Mouse (Mus musculus): ENCODE measurements around the gene Mrpl40.
A peak's percentile ranks its signal among the peaks of the same experiment; 100 is the strongest.
"Not testable (repeated sequence)": the region's sequence is repeated elsewhere in the genome, so short reads cannot be mapped to it uniquely, and the experiment has no call there.

The Mrpl40 gene

DNA sequence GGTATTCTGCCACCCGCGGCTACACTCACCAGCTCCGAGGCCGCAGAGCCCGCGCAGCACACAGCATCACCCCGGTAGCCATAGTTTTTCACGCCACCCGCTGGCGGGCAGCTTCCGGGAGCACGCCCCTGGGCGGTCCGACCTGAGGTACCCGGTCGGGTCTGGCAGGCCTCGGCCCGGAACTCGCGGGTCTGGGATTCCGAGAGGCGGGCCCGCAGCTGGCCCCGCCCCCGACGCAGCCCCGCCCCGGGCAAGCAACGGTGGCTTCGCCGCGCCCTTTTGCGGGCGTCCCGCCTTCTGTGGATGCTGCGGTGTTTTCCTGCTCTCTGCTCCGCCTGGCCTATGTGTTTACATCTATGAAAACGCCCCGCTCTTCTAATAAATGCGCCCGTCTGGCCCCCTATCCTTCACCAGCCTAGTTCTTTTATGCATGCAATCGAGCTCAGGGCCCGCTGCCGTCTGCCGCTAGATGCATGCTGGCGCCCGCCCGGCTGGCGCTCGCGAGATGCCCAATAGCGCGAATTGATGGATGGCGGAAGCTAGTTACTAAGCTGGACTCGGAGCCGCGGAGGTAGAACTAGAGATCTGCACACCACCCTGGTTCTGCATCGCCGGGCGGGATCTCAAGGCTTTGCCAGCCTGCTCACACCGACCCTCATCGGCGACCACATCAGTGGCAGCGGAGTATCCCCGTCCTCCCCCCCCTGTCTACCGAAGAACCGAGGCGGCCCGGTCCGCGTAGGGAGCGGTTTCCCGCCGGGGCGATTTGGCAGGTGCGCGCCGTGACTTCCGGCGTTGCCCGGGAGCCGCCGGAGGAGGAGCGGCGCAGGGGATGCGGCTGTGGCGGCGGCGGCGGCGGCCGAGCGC is at the start of gene Mrpl40, which contains the start of gene Hira:
Mrpl40 (minus strand) TSS at position 421 of the 867 bp plus-strand sequence.
Hira (plus strand) TSS at position 596 of the 867 bp plus-strand sequence.
- DNase-seq (ENCODE audit: low read depth in 1 of 2, low spot score in 2 of 2), result peak; percentile 86 to 89

DNA sequence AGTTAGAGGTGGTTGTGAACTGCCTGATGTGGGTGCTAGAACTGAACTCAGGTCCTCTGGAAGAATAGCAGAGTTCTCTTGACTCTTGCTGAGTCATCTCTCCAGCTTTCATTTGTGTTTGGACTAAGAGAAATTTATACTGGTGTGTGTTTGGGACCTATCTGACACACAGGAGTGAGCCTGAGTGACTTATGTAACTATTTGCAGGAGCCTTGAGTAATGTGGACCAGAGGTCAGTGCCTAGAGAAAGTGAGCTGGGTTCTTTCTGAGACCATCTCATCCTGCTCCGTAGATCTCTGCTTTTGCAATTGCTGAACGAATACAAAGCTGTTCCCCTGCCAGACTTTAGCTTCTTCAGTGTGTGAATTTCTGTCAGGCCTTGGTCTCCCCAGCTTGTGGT is 45.1 kb upstream of the Mrpl40 start:
- DNase-seq (ENCODE audit: low read depth in 1 of 2, low spot score in 2 of 2), result no peak

DNA sequence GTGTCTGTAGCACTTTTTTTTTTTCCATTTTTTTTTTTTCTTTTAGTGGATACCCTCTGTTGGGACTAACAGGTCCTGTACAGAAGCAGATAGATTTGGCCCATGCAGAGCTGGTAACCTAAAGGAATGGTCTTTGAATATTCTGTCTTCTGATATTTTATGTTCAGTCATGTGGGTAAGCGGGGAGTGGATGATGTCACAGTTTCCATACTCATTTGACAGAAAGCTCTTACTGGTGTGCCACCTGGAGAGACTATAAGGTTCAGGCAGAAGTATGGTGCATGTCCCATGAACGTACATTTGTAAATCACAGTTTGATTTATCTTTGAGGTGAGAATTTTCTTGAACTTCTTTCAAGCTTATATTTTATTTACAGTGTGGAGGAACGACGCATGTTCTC is 39.4 kb upstream of the Mrpl40 start:
- DNase-seq (ENCODE audit: low read depth in 1 of 2, low spot score in 2 of 2), result no peak

DNA sequence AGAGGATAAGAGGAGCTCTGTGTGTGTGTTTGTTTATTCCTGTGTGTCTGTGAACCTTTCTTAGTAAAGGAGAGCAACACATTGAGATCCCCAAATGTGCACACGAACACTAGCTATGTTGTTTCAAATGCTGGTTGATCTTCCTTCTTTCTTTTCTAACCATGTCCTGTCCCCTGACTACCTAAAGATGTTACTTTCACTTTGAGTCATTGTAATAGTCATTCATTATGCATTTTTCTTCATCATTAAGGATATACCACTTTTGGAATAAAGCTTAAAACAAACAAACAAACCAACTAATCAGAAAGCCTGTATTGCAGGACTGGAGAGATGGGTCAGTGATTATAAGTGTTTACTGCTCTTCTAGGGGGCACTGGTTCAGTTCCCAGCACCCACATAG is 29.0 kb upstream of the Mrpl40 start:
- no peak for DNase-seq (ENCODE audit: low read depth in 1 of 2, low spot score in 2 of 2)

DNA sequence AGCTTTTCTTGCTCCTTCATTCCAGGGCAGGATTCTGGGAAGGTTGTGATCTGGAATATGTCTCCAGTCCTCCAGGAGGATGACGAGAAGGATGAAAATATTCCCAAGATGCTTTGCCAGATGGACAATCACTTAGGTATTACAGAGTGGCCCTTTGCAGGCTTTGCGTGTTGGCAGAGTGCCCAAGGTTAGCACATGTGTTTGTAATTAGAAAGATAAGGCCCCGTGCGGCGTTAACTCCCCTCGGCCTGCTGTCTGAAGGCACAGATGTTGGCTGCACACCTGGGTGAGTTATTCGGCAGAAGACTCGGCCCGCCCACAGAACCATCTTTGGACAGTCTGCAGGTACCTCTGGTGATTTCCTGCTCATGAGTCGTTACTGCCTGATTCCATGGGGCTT is 19.8 kb upstream of the Mrpl40 start:
- no peak for DNase-seq (ENCODE audit: low read depth in 1 of 2, low spot score in 2 of 2)

DNA sequence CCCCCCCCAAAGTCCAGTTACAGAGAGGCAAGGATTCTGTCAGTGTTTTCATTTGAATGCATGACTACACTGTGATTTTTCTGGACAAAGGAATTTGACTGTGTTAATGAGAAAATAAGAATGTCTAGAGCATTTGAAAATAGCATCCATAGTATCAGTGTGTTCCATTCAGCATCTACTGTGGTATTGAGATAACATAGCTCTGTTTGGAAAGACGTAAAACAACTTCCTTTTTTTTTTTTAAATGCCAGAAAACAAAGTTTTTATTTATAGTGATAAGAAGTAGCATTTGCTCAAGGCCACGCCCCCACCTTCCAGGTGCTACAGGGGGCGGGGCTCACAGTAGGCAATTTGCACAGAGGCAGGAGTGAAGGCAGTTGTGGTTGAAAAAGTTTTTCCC is 18.6 kb upstream of the Mrpl40 start:
- no peak for DNase-seq (ENCODE audit: low read depth in 1 of 2, low spot score in 2 of 2)

DNA sequence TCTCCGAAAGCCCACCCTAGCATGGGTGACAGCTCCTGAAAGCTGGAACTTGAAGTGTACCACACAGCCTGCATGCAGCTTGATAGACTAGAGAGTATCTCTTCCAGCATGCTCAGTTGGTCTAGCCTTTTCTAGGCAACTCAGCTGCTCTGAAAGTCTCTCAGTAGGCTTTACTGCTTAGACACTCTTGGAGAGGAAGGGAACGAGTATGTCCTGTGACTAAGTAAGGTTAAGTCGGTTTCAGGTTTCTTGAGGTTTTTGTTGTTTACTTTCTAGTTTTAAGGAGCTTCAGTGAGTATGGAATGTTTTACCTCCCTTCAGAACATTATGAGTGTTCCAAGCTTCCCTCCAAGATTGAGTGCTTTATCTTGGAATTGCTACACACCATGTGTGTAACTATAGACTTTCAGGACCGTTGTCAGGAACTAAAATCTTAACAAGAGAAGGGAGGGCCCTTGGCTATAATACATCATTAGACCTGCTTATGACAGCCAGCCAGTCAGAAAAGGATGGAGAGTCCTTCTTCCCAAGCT is 17.2 kb upstream of the Mrpl40 start:
- no peak for DNase-seq (ENCODE audit: low read depth in 1 of 2, low spot score in 2 of 2)

DNA sequence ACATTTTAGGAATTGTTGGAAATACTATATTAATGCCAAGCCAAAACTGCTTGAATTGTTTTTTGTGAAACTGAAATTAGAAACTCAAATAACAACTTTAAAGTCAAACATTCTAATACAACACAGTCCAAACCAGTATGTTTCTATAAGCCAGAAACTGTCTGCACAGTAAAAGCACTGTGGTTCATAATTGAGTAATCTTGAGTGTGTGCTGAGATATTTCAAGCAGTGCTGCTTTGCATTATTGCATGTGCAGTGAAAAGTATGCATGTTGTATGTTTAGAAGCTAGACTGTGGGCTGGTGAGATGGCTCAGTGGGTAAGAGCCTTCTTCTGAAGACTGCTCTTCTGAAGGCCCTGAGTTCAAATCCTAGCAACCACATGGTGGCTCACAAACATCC is 7.4 kb upstream of the Mrpl40 start:
- DNase-seq (ENCODE audit: low read depth in 1 of 2, low spot score in 2 of 2), result no peak

DNA sequence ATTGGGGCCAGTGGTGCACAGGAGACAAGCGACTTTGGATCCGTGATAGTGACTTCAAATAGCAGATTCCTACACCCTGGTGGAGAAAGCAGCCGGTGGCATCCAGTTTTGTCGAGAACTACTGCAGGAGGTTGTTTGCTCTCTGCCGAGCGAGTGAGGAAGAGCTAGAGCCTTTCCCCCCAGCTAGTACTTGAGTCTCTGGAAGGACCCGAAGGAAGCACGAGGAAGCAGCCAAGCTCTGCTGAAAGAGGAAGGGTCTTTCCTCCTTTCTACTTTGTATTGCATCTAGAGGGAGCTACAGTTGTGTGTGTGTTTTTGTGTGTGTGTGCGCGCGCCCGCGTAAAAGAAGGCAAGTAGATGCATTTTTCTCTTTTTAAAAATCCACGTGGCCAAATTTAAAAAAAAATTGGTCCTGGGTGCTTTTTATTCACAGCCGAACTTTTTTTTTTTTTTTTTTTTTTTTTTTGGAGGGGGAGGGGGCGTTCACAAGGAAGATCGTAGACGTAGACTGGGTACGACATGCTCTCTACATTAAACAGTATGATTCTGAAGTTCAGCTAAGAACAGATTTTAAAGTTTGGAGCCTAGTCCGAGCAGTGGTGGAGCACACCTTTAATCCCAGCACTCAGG is 1.5 kb upstream of the Mrpl40 start:
- DNase-seq (ENCODE audit: low read depth in 1 of 2, low spot score in 2 of 2), result no peak

DNA sequence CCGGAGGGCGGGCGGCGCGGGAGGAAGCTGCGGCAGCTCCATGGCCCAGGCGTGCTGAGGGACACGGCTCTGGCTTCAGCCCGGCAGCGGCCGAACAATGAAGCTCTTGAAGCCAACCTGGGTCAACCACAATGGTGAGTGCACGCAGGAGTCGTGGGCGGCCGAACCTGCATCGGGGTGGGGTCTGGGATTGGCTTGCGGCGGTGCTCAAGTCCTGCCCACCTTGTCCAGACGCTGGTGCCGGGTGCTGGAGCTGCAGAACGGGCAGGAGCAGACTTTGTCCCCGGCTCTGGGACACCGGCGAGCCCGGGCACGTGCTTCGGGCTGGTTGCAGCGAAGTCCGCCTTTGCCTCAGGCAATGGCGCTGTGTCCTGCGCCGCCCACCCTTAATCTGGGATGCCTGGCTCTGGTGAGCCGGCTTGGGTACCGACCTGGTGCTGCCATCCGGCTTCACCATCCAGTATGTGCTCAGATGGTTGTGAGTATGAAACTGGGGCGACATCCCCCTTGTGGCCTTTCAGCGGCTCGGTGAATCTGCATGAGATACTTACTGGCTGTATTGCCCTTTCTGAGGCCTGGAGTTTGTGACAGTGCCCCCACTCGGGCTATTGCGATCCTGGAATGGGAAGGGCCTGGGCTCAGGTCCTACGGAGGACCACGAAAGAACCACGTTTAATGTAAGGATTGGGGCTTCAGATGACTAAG is 876 bp upstream of the Mrpl40 start:
- peak; percentile 16 to 34 for DNase-seq (ENCODE audit: low read depth in 1 of 2, low spot score in 2 of 2)

DNA sequence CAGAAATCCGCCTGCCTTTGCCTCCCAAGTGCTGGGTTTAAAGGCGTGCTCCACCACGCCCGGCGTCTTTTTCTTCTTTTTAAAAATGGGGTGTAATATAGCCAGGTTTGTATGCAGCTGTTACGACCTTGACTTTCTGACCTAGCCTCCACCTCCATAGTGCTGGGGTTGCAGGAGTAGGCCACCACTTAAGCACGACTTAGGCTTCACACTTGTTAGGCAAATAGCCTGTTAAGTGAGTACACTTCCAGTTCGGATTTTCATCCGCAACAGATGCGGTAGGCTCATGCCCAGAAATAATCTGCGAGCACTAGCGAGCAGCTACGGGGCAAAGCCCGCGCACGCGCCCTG is 596 bp downstream of the Mrpl40 start:
- DNase-seq (ENCODE audit: low read depth in 1 of 2, low spot score in 2 of 2), result no peak

DNA sequence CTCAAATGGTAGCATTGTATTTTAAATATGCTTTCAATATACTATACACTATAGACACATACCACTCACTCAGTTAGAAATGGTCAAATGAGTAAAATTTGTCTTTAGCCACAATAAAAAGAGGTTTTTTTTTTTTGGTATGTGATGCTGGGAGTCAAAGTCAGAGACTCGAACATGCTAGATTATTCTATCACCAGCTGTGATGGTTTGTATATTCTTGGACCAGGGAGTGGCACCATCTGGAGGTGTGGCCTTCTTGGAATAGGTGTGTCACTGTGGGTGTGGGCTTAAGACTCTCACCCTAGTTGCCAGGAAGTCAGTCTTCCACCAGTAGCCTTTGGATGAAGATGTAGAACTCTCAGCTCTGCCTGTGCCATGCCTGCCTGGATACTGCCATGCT is 6.2 kb downstream of the Mrpl40 start:
- not testable (repeated sequence) for DNase-seq (ENCODE audit: low read depth in 1 of 2, low spot score in 2 of 2)

DNA sequence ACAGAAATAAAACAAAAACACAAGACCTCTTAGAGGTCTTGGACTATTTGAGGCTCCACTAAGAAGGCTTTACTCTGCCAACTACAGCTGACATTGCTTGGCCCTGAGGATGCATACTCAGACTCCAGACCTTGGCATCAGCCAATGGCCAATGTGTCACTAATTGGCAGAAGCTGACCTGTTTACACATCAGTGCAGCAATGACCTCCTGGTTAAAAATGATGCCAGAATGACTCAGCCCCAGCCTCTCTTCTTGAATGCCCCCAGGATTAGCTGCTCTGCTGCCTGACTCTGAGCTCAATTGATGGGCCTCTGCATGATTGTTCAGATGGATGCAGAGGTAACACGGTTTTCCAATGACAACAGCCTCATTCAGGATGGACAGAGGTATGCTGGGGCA is 16.5 kb downstream of the Mrpl40 start:
- DNase-seq (ENCODE audit: low read depth in 1 of 2, low spot score in 2 of 2), result no peak

DNA sequence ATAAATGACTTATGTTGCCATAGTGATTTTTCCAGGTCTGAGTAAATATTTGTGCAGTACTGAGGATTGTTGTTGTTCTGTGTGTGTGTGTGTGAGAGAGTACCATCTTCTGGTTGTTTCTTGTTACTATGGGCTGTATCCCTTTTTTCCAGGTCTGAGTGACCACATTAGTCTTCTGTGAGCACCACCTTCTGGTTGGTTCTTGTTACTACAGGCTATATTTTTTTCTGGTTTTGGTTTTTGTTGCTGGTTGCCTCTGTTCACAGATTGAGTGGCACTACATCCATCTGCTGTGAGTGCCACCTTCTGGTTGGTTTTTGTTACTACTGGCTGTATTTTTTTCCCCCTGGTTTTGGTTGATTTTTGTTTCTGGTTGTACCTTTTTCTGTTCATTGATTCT is 18.1 kb downstream of the Mrpl40 start:
- peak in 1 of 2 experiments; percentile 14 for DNase-seq (ENCODE audit: low read depth in 1 of 2, low spot score in 2 of 2)

DNA sequence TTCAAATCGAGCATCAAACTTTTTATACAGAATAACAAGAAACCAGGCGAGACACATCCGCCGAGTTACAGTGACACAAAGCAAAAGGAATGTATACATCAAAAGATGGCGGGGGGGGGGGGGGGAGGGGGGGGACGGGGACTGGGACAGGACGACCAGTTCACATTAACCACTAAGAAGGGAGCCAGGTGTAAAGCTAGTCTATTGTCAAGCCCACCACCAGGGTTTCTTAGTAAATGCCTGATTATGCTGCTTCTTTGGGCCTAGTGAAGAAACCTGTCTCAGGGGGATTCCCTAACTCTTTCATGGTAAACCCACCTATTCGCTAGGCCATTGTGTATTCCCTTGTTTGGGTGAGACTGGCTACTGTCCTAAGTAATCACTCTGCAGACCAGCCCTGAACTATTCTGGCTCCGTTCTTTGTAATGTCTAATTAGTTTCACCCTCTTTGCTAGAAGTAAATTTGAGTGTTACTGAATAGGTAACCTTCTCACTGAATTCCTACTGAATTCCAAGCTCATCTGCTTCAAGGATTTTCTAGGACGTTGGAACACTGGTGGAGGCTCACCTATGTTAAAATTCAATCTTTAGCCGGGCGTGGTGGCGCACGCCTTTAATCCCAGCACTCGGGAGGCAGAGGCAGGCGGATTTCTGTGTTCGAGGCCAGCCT is 27.0 kb downstream of the Mrpl40 start:
- DNase-seq (ENCODE audit: low read depth in 1 of 2, low spot score in 2 of 2), result not testable (repeated sequence)

DNA sequence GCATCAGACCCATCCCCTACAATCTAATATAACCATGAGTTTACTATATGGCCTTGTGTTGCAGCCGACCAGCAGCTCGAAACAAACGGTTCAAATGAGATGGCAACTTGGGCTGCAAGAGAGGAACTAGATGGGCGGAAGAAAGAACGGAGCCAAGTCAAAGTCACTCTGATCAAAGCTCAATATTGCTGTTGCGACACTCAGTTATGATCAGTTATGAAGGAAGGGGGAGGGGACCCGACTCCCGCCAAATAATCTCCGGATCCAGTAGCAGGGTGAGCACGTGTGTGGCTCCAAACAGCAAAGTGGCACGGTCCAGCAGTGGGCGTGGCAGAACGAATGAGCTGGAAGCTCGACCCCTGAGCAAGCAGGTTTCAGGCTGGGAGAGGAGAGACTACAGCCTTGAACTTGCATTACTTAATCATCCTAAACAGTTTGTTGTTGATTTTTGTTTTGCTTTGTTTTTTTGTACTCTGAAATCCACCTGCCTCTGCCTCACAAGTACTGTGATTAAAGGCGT is 30.3 kb downstream of the Mrpl40 start:
- DNase-seq (ENCODE audit: low read depth in 1 of 2, low spot score in 2 of 2), result no peak

DNA sequence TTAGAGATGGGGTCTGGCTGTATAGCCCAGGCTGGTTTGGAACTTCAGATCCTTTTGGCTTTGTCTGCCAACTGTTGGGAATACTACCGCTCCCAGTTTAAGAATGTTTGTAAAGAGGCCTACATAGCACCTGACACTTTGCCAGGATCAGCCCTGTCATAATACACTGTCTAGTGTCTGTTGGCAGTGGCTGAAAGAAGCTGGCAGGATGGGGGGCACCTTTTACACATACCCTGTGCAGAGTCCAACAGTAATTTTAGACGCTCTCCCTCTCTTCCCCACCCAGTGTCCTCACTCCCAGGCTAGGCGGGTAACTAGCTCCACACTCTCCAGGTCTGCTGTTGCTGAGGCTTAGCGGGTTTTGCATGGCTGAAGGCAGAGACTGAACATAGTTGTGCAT is 38.3 kb downstream of the Mrpl40 start:
- no peak for DNase-seq (ENCODE audit: low read depth in 1 of 2, low spot score in 2 of 2)

DNA sequence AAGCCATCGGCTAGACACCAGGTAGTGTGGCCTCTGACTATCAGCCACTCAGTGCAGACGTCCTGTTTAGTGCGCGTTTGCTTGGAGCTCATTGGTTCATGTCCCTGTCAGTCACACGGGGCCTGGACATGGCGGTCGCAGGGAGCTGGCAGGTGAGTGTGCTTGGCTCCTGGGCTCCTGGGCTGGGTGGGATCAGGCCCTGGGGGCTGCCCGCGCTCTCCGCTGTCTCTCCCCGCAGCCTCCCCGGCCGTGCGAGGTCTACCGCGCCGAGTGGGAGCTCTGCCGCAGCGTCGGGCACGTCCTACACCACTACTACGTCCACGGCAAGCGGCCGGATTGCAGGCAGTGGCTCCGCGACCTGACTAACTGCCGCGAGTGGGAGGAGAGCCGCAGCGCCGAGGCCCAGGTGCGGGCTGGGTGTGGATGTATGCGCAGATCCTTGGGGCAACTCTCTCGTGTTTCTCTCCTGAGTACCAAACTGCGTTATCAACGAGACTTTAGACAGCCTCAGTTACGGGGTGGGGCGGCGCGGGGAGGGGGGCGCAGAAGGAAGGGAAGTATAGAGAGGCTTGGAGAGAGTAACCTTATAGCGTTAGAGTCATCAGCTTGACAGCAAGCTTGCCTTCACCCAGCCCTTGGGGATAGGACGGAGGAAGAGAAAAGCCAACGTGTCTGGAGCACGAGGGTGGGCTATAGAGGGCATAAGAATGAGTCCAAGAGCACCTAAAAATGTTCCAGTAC is 40.0 kb downstream of the Mrpl40 start, which contains the start of the genes 2510002D24Rik and Gm28539:
2510002D24Rik (plus strand) TSS at position 111 of the 741 bp plus-strand sequence.
Gm28539 (plus strand) TSS at position 117 of the 741 bp plus-strand sequence.
- peak; percentile 23 to 69 for DNase-seq (ENCODE audit: low read depth in 1 of 2, low spot score in 2 of 2)

DNA sequence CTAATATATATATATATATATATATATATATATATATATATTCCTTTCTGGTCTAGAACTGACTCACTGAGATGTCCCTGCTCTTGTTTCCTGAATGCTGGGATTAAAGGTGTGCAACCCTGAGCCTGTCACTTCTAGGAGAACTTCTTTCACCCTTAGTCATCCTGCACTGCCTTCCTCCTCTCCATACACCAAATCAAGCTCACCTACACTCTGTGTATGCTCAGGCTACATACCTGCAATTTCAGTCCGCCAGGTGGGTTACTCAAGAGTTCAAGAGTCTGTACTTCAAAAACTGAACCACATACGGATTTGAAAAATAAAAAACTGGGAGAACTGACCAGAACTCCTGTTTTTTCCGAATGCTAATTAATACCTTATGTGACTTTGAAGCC is 40.6 kb downstream of the Mrpl40 start:
- no peak for DNase-seq (ENCODE audit: low read depth in 1 of 2, low spot score in 2 of 2)

DNA sequence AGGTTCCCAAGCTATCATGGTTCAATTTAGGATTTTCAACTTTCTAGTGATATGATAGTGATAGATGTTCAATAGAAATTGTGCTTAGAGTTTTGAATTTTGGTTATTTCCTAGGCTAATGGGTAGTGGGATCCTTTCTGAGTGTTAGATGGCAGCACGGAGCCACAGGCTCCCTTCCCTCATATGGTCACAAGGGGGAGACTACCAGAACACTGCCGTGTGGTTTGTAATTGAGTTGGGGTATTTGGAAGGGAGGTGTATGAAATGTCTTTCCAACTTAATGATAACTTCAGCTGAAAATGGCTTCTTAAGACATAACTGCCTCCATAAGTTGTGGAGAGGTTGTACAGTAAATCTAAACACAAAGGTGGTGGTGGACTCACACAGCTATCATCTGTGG is 43.2 kb downstream of the Mrpl40 start:
- no peak for DNase-seq (ENCODE audit: low read depth in 1 of 2, low spot score in 2 of 2)
